Mouse (Mus musculus): ENCODE measurements around the gene Olfr19.
"Not testable (repeated sequence)": the region's sequence is repeated elsewhere in the genome, so short reads cannot be mapped to it uniquely, and the experiment has no call there.

The Olfr19 gene

GRCm38 (mm10) chr16:16676305-16676704 lies at the start of gene Olfr19:
Gene Olfr19 (minus strand): TSS chr16:16676405.
- no peak for ATAC-seq (ENCODE audit: low TSS enrichment)

DNA sequence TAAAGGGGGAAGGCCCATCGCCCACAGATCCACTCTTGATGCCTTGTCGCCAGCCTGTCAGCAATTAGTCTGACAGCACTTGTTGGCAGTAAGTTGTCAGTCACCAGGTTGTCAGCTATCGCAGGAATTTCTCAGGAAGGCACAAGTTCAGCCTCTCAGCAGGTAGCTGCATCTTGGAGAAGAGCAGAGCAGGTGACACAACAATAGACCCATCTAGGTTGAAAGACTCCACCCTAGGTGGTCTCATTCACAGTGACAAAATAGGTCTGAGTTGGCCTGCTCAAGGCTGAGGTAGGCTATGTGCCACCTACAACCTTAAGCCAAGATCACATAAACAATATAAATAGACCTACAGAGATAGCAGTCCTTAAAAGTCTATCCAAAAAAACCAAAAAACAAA lies 8.8 kb upstream of the Olfr19 start:
- ATAC-seq (ENCODE audit: low TSS enrichment), result no peak

- no peak for ATAC-seq (ENCODE audit: low TSS enrichment)
Measured at GRCm38 (mm10) chr16:16684053-16684452, 7.8 kb upstream of the Olfr19 start.

DNA sequence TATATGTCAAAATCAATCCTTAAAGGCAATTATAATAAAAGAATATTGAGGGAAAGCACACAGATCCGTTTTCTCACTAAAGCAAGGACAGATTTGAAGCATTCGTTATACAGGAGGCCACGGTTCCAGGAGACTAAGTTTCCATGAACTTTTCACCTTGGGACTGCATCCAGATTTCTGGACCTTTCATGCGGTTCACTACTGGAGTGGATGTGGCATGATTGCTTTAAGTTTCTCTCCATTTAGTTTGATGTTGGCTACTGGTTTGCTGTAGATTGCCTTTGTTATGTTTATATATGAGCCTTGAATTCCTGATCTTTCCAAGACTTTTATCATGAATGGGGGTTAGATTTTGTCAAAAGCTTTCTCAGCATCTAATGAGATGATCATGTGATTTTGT lies 11.2 kb downstream of the Olfr19 start:
- no peak for ATAC-seq (ENCODE audit: low TSS enrichment)

DNA sequence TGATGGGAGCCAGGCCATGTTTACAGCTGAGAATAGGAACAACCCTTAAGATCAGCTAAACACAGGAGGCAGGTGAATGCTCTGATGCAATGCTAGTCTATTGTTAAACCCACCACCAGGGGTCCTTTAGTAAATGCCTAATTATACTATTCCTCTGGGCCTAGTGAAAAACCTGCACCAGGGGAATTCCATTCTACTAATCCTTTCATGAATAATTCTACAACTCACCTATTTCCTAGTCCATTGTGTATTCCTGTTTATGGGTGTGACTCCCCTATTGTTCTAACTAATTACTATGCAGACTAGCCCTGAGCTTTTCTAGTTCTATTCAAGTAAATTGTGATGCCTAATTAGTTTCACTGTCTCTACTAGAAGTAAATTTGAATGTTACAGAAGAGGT lies 11.7 kb downstream of the Olfr19 start:
- ATAC-seq (ENCODE audit: low TSS enrichment), result not testable (repeated sequence)

GRCm38 (mm10) chr16:16645148-16645547 lies 31.1 kb downstream of the Olfr19 start:
- ATAC-seq (ENCODE audit: low TSS enrichment), result no peak

GRCm38 (mm10) chr16:16633730-16634129 lies 42.5 kb downstream of the Olfr19 start:
- ATAC-seq (ENCODE audit: low TSS enrichment), result no peak

Data from frontal cortex, adult (tissue).